Mouse (Mus musculus) naive thymus-derived CD4-positive, alpha-beta T cell, adult 2 months (primary cell): ENCODE measurements around the gene Jag1.

Source experiments
- DNase-seq: peaks from one replicate; pipeline ENCODE4 v3.0.0-alpha.2; 2011; ENCODE audit warnings: low read depth

Jag1 gene

GRCm38 (mm10) chr2:137099211-137099734, 17.2 kb downstream of the Jag1 start:
- DNase-seq: no peak

GRCm38 (mm10) chr2:137098269-137099035, 18.0 kb downstream of the Jag1 start:
- no peak for DNase-seq

DNA sequence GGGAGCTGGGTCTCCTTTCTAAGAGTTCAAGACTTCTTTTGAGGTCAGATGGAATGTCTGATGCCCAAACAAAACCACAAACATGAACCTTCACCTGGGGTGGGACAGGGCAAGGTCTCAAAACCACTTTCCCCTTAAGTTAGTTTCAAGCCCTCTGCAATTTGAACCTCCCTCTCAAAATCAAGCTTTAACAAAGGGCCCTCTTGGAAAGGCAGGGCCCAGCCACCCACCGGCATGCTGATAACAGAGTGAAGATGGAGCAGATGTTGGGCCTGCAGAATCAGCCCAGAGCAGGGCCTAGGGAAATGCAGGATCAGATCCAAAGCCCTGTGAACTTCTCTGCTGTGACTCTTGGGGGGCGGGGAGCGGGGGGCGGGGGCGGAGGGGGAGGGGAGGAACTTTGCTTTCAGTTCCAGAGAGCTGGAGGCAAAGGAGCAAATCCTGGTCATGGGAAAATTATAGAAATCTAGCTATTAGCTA, 19.4 kb downstream of the Jag1 start:
- DNase-seq: no peak

GRCm38 (mm10) chr2:137094301-137094700, 22.1 kb downstream of the Jag1 start:
- DNase-seq: no peak

DNA sequence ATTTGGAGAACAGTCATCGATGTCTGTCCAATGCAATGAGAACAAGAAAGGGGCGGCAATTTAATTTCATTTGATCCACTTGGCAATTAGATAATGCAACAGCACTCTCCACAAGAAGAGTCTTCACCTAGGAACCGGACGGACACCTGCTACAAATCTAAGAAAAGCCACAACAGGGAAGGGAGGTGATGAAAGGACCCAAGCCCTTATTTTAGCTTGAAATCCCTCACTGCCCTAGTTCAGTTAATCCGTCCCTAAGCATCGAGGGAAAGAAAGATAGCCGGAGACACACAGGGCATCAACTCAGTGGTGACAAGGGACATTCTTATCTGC, 23.2 kb downstream of the Jag1 start:
- DNase-seq: no peak

GRCm38 (mm10) chr2:137092523-137093297, 23.7 kb downstream of the Jag1 start:
- no peak for DNase-seq

GRCm38 (mm10) chr2:137091766-137092522, 24.5 kb downstream of the Jag1 start:
- DNase-seq: no peak

DNA sequence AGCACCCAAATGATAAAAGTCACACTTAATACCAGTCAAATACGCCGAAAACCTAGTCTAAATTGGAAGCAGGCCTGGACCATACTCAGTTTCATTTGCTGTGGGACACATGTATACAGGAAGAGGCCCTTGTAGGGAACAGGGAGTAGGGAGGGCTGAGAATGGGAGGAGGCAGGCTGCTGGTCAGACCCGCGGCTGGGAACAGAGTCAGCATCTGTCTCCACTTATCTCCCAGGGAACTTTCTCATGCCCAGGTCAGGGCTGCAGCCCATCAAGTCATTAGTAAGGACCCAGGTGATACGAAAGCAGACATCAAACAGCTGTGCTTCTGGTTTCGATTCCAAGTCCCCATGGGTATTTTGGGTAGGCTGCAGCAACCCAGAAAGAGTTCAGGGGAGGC, 28.7 kb downstream of the Jag1 start:
- no peak for DNase-seq

DNA sequence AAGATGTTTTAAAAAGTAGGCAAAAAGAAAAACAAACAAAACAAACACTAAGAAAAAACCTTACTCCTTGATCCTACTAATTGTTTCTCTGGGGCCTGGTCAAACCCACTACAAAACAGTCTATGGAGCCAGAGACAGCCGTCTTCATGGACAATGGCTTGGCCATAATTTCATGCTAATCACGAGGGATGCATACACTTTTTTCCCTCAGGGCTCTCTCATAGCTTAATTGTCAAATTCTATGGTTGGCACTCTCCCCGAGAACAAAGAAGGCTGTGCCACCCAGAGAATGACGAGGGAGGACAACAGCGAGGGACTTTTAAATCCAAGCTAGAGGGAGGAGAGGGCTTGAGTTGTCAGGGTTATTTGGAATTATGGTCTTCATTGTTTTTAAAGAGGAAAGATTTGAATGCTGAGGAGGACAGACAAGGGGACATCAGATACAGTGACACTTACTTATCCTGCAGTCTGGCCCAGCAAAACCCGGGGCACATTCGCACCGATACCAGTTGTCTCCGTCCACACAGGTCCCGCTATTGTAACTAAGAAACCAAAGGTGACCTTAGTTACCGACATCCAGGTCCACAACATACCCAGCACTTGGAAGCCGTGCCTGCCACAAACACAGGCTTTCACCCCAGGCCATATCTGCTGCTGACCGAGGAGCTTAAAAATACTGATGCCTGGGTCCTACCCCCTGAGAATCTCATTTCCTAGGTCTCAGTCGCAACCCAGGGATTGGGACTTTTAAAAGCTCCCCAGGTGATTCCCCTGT, 29.6 kb downstream of the Jag1 start:
- no peak for DNase-seq

DNA sequence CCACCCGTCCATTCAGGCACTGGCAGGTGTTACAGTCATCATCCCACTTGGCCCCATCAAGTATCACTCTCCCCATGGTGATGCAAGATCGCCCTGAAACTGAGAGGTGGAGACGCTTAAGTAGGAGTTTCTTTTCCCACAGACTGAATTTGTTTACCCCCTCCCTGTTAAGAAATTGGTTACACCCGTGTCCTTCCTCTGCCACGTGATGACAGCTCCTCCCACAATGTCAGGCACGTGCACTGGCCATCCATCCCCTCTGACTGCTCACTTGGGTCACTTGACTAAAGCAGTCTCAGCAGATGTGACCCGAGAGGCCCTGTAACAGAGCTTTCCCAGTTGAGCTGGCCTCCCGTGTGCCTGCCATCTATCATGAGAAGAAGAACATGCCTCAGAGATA, 31.2 kb downstream of the Jag1 start:
- no peak for DNase-seq

DNA sequence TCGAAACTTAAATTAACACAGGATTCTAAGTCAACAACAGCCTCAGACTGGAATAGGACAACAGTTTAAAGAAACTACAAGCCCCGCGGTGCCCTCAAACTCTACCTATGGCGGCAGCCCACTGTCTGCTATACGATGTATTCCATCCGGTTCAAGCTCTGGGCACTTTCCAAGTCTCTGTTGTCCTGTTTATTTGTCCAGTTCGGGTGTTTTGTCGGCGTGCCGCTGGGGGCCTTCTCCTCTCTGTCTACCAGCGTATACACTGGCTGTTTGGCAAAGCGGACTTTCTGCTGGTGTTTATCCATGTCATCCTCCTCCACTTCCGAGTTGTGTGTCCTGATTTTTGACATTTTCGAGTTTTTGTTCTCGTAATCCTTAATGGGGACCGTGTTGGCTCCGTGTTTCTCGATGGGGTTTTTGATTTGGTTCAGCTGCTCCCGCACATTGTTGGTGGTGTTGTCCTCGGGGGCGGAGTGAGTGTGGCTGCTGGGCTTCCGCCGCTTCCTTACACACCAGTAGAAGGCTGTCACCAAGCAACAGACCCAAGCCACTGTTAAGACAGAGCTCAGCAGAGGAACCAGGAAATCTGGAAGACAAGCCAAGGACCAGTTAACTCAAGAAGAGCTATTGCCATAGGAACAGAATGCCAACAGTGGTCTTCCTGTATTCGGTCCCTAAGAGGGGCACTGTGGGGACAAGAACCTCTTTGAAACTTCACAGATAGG, 33.4 kb downstream of the Jag1 start:
- DNase-seq: no peak

GRCm38 (mm10) chr2:137081001-137081400, 35.4 kb downstream of the Jag1 start:
- DNase-seq: no peak

GRCm38 (mm10) chr2:137080468-137080867, 36.0 kb downstream of the Jag1 start:
- no peak for DNase-seq

DNA sequence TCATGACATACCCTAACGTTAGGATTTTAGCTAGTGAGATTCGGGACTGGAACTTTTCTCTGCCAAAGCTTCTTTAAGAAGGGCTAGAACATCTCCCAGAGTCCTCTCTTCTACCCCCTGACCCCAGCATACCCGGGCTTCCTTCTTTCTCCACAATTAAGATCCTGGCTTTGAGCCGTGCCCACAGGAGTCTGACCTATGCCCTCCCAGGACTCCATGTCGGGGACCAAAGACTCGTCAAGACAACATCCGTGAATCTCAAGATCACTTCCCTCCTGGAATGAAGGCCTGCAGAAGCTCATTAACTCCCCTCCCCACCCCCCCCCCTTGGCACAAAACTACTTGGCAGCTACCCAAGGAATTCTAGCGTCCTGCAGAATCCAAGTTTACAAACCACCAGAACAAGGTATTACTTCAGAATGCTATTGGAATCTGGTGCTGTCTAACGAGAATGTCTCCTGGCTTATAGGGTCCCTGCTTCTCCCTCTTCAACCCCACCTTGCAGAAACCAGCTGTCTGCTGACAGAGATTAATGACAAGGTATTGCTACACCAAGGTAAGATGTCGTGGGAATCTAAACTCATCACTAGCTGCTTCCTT, 36.6 kb downstream of the Jag1 start:
- DNase-seq: no peak

- no peak for DNase-seq
These were observed 37.7 kb downstream of the Jag1 start for GRCm38 (mm10) chr2:137078771-137079170.

DNA sequence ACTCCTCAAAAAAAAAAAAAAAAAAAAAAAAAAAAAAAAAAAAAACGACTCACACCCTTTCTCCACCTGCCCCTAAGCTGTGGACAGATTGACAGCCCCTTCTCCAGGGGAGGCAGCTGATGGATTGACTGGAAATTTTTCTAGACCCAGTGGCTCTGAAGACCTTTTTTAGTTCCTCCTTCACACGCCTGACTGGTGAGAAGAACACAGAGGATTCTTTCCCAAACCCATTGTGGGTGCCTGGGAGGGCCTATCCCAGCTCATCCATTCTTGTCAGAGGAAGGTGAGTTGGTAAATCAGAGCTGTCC, 42.2 kb downstream of the Jag1 start:
- DNase-seq: no peak

- DNase-seq: no peak
These were observed 42.8 kb downstream of the Jag1 start for GRCm38 (mm10) chr2:137073473-137074312.

DNA sequence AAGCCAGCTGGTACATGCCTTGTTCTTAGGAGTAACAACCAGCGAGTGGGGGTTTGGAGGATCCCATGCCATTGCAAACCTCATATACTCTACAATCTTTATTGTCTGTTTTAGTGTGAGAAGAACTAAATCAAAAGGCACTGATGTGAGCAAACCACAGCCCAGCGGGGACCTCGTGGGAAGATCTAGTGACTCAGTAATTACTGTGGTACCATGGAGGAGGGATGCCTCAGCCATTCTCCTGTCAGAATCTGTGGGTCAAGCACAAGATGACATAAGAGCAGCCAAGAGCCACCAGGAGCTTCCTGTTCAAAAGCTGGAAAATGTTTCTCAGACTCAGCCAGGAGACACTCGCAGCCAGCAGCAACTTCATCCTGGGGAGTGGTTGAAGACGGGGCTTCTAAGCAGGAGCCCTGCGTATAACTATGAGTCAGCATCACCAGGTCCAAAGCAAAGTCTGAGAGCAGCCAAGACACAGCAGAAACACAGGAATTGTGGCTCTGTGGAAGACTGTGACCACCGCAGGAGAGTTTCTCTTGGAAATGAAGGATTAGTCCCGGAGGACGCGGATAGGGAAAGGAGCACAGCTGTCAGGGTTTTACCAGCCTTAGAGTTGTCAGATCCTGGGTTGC, 48.8 kb downstream of the Jag1 start:
- no peak for DNase-seq

DNA sequence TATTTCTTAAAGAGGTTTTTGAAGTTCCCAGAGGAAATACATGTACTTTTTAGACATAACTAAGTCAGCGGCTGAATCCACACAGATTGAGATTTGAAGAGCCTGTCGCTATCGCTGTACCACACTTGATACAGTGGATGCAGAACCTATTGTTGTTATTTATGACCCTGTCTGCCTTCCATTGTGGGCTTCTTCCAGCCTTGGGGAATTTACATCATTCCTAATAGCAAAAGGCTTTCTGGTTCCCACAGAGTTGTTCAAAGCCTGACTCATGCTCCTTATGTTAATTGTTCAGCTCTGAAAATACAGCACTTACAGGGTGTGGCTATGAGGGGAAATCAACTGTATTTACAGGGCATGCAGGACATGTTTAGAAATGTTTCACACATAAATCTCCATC, 51.9 kb downstream of the Jag1 start:
- DNase-seq: no peak
